Mouse (Mus musculus) limb, embryonic 13.5 days (tissue): ENCODE results near the gene Rln3. TPM values are rescaled to one million over a fixed set of nuclear protein-coding genes. Genes with fewer than 3 reads are reported as not detected.

Experiments
- ATAC-seq: fragments of 200-750 bp; cut with Nextera tagmentation; 2 replicates; pipeline ENCODE4 v1.8.0; 2017; ENCODE audit warnings: low read depth, moderate number of reproducible peaks, moderate TSS enrichment; ENCODE audit not compliant: low FRiP score
- H3K27ac ChIP-seq: fragments of 300-500 bp; sonication (generic); 2 replicates; pipeline ENCODE4 v1.5.1; 2015; ENCODE audit warnings: inconsistent platforms, mild to moderate bottlenecking, moderate library complexity
- H3K27me3 ChIP-seq: fragments of 300-500 bp; sonication (generic); 2 replicates; pipeline ENCODE4 v1.6.1; 2015; ENCODE audit warnings: mild to moderate bottlenecking, inconsistent platforms
- H3K36me3 ChIP-seq: fragments of 300-500 bp; sonication (generic); 2 replicates; pipeline ENCODE4 v1.6.1; 2015; ENCODE audit warnings: inconsistent platforms, mild to moderate bottlenecking, moderate library complexity
- H3K4me1 ChIP-seq: fragments of 300-500 bp; sonication (generic); 2 replicates; pipeline ENCODE4 v1.6.1; 2015; ENCODE audit warnings: inconsistent platforms
- H3K4me2 ChIP-seq: fragments of 300-500 bp; sonication (generic); replicated peaks from 2 replicates; pipeline ENCODE4 v1.6.1; 2015; ENCODE audit warnings: inconsistent platforms, mild to moderate bottlenecking, moderate library complexity
- H3K4me3 ChIP-seq: fragments of 300-500 bp; sonication (generic); 2 replicates; pipeline ENCODE4 v1.5.1; 2015; ENCODE audit warnings: moderate library complexity, mild to moderate bottlenecking, inconsistent platforms
- H3K9ac ChIP-seq: fragments of 300-500 bp; sonication (generic); 2 replicates; pipeline ENCODE4 v1.6.1; 2015; ENCODE audit warnings: mild to moderate bottlenecking, inconsistent platforms
- H3K9me3 ChIP-seq: fragments of 300-500 bp; sonication (generic); 2 replicates; pipeline ENCODE4 v1.6.1; 2016; ENCODE audit warnings: inconsistent platforms
- WGBS: fragments of 180-500 bp; shearing (Covaris S2); methylation state at CpG from one replicate; pipeline ENCODE4 v1.1.7; 2015; 5-methylcytosine and 5-hydroxymethylcytosine counted together
- polyA plus RNA-seq: library from polyadenylated mRNA; unstranded; fragments of >200 nt; fragmentation: Nextera tagmentation; extraction: Ambion mirVana; gene quantifications from 2 replicates; pipeline ENCODE4 v1.2.1, GENCODE M21; 2015

The Rln3 gene
- polyA plus RNA-seq, 1 experiment from 2014 or later: not detected

GRCm38 (mm10) chr8:84063861-84064610 lies 19.2 kb upstream of the Rln3 start:
- WGBS: 68% methylated on average over 8 of the region's 8 CpGs
- no peak overlapping the region for H3K27ac ChIP-seq
- ATAC-seq: no peak
- no peaks in the 10 kb centered on the region for H3K9me3 ChIP-seq
- H3K36me3 ChIP-seq: no peaks in the 10 kb centered on the region
- H3K9ac ChIP-seq: no peak overlapping the region
- H3K4me1 ChIP-seq: peaks cover 21% of the 10 kb centered on the region
- no peak overlapping the region for H3K4me2 ChIP-seq
- no peak overlapping the region for H3K4me3 ChIP-seq
- H3K27me3 ChIP-seq: no peaks in the 10 kb centered on the region

- Histone ChIP-seq H3K4me3 (no peak overlapping the region), H3K9ac (no peak overlapping the region), H3K4me1 (0 out of 2 replicates have a peak, but pooled peaks cover under 1% of the 10 kb centered on the region), H3K36me3 (no peaks in the 10 kb centered on the region), H3K27me3 (no peaks in the 10 kb centered on the region), H3K4me2 (no peak overlapping the region), H3K9me3 (0 out of 2 replicates have a peak, but pooled peaks cover 4% of the 10 kb centered on the region), H3K27ac (no peak overlapping the region)
- 88% methylated on average over 2 of the region's 2 CpGs for WGBS
- ATAC-seq: no peak
These were observed 15.4 kb upstream of the Rln3 start for GRCm38 (mm10) chr8:84060245-84060644.

- H3K9me3 ChIP-seq: 0 out of 2 replicates have a peak, but pooled peaks cover 4% of the 10 kb centered on the region
- H3K27ac ChIP-seq: no peak overlapping the region
- no peaks in the 10 kb centered on the region for H3K27me3 ChIP-seq
- H3K4me1 ChIP-seq: no peaks in the 10 kb centered on the region
- no peaks in the 10 kb centered on the region for H3K36me3 ChIP-seq
- 94% methylated on average over 2 of the region's 2 CpGs for WGBS
- no peak for ATAC-seq
- no peak overlapping the region for H3K9ac ChIP-seq
- H3K4me2 ChIP-seq: no peak overlapping the region
- H3K4me3 ChIP-seq: no peak overlapping the region
These were observed 14.4 kb upstream of the Rln3 start for GRCm38 (mm10) chr8:84059226-84059625.

- Histone ChIP-seq H3K27me3 (no peaks in the 10 kb centered on the region), H3K27ac (no peak overlapping the region), H3K4me2 (no peak overlapping the region), H3K4me1 (no peaks in the 10 kb centered on the region), H3K9ac (no peak overlapping the region), H3K36me3 (no peaks in the 10 kb centered on the region), H3K4me3 (no peak overlapping the region), H3K9me3 (0 out of 2 replicates have a peak, but pooled peaks cover 4% of the 10 kb centered on the region)
- ATAC-seq: no peak
- 91% methylated on average over 1 of the region's 1 CpGs for WGBS
These were observed 13.0 kb upstream of the Rln3 start for GRCm38 (mm10) chr8:84057827-84058226.

GRCm38 (mm10) chr8:84053229-84053628 lies 8.4 kb upstream of the Rln3 start:
- WGBS: 93% methylated on average over 5 of the region's 5 CpGs
- ATAC-seq: no peak
- H3K9ac ChIP-seq: no peak overlapping the region

GRCm38 (mm10) chr8:84052746-84053145 lies 7.9 kb upstream of the Rln3 start:
- Histone ChIP-seq H3K9ac (no peak overlapping the region), H3K27me3 (peaks cover 6% of the 10 kb centered on the region), H3K4me2 (no peak overlapping the region), H3K4me3 (no peak overlapping the region), H3K9me3 (0 out of 2 replicates have a peak, but pooled peaks cover 4% of the 10 kb centered on the region), H3K4me1 (0 out of 2 replicates have a peak, but pooled peaks cover 7% of the 10 kb centered on the region), H3K36me3 (no peaks in the 10 kb centered on the region), H3K27ac (no peak overlapping the region)
- WGBS: 88% methylated on average over 3 of the region's 3 CpGs
- ATAC-seq: no peak

More at GRCm38 (mm10) chr8:84053229-84053628, 8.4 kb upstream of the Rln3 start:
- Histone ChIP-seq H3K36me3 (no peaks in the 10 kb centered on the region), H3K27me3 (peaks cover 3% of the 10 kb centered on the region), H3K9me3 (0 out of 2 replicates have a peak, but pooled peaks cover 4% of the 10 kb centered on the region), H3K4me1 (0 out of 2 replicates have a peak, but pooled peaks cover 3% of the 10 kb centered on the region), H3K27ac (no peak overlapping the region), H3K4me2 (no peak overlapping the region), H3K4me3 (no peak overlapping the region)

GRCm38 (mm10) chr8:84048171-84048570 lies 3.4 kb upstream of the Rln3 start:
- Histone ChIP-seq H3K4me3 (no peak overlapping the region), H3K36me3 (no peaks in the 10 kb centered on the region), H3K4me2 (no peak overlapping the region), H3K27ac (no peak overlapping the region), H3K9ac (no peak overlapping the region), H3K9me3 (no peaks in the 10 kb centered on the region), H3K27me3 (peaks cover 41% of the 10 kb centered on the region), H3K4me1 (peaks cover 9% of the 10 kb centered on the region; the same call in 1 of the 2 replicates)
- WGBS: 50% methylated on average over 5 of the region's 5 CpGs
- no peak; the same call in 1 of the 2 replicates for ATAC-seq

- ATAC-seq: no peak
- no peak overlapping the region for H3K4me3 ChIP-seq
- H3K27ac ChIP-seq: no peak overlapping the region
- WGBS: 80% methylated on average over 3 of the region's 3 CpGs
- no peaks in the 10 kb centered on the region for H3K9me3 ChIP-seq
- no peak overlapping the region for H3K4me2 ChIP-seq
- no peaks in the 10 kb centered on the region for H3K36me3 ChIP-seq
- no peak overlapping the region for H3K9ac ChIP-seq
- peaks cover 58% of the 10 kb centered on the region for H3K27me3 ChIP-seq
- H3K4me1 ChIP-seq: peaks cover 22% of the 10 kb centered on the region
These were observed 1.7 kb upstream of the Rln3 start for GRCm38 (mm10) chr8:84046505-84046904.

GRCm38 (mm10) chr8:84044103-84044502 lies 697 bp downstream of the Rln3 start:
- peaks cover 22% of the 10 kb centered on the region for H3K4me1 ChIP-seq
- H3K4me3 ChIP-seq: no peak overlapping the region
- H3K9me3 ChIP-seq: no peaks in the 10 kb centered on the region
- H3K9ac ChIP-seq: no peak overlapping the region
- H3K27me3 ChIP-seq: peaks cover 82% of the 10 kb centered on the region
- no peak overlapping the region for H3K27ac ChIP-seq
- H3K36me3 ChIP-seq: no peaks in the 10 kb centered on the region
- 8% methylated on average over 7 of the region's 7 CpGs for WGBS
- no peak overlapping the region for H3K4me2 ChIP-seq
- no peak for ATAC-seq

GRCm38 (mm10) chr8:84042948-84043342 lies 1.9 kb downstream of the Rln3 start:
- peak overlapping the region; percentile 44 for H3K4me3 ChIP-seq
- H3K4me1 ChIP-seq: peaks cover 16% of the 10 kb centered on the region
- 27% methylated on average over 12 of the region's 12 CpGs for WGBS
- no peak overlapping the region for H3K9ac ChIP-seq
- peak overlapping the region; percentile 76 for H3K4me2 ChIP-seq
- H3K27me3 ChIP-seq: peaks cover 84% of the 10 kb centered on the region
- H3K36me3 ChIP-seq: no peaks in the 10 kb centered on the region
- no peak overlapping the region for H3K27ac ChIP-seq
- ATAC-seq: no peak
- no peaks in the 10 kb centered on the region for H3K9me3 ChIP-seq

- ATAC-seq: no peak; the same call in 1 of the 2 replicates
- Histone ChIP-seq H3K4me1 (peaks cover 15% of the 10 kb centered on the region), H3K36me3 (no peaks in the 10 kb centered on the region), H3K27me3 (peaks cover 87% of the 10 kb centered on the region), H3K4me2 (peak within 1 kb of the TSS; percentile 76), H3K9ac (peak within 1 kb of the TSS; percentile 65), H3K27ac (no peak within 1 kb of the TSS), H3K4me3 (peak within 1 kb of the TSS; percentile 44), H3K9me3 (no peaks in the 10 kb centered on the region)
- 3% methylated on average over 40 of the region's 40 CpGs for WGBS
These were observed 2.5 kb downstream of the Rln3 start, which contains the start of gene Il27ra for GRCm38 (mm10) chr8:84042066-84042947. TSS of gene Il27ra (minus strand) at chr8:84042589.

- ATAC-seq: no peak; the same call in 1 of the 2 replicates
- peaks cover 13% of the 10 kb centered on the region for H3K4me1 ChIP-seq
- H3K27me3 ChIP-seq: peaks cover 72% of the 10 kb centered on the region
- H3K27ac ChIP-seq: no peak overlapping the region
- H3K9me3 ChIP-seq: no peaks in the 10 kb centered on the region
- H3K4me3 ChIP-seq: no peak overlapping the region
- no peak overlapping the region for H3K4me2 ChIP-seq
- H3K36me3 ChIP-seq: no peaks in the 10 kb centered on the region
- H3K9ac ChIP-seq: no peak overlapping the region
- 6% methylated on average over 5 of the region's 5 CpGs for WGBS
These were observed 5.8 kb downstream of the Rln3 start for GRCm38 (mm10) chr8:84039050-84039449.
